Mouse (Mus musculus): Measurements from ENCODE around the gene Gng4.
"Not testable (repeated sequence)": the region's sequence is repeated elsewhere in the genome, so short reads cannot be mapped to it uniquely, and the experiment has no call there.

The Gng4 gene

GRCm38 (mm10) chr13:13783894-13784419 is at the start of gene Gng4:
Gene Gng4 (plus strand): TSS chr13:13784059.
- DNase-seq (ENCODE audit: low spot score), result no peak

- no peak for DNase-seq (ENCODE audit: low spot score)
Observed at GRCm38 (mm10) chr13:13739232-13739631, 44.6 kb upstream of the Gng4 start.

GRCm38 (mm10) chr13:13745911-13746310 is 37.9 kb upstream of the Gng4 start:
- DNase-seq (ENCODE audit: low spot score), result no peak

- no peak for DNase-seq (ENCODE audit: low spot score)
Observed at GRCm38 (mm10) chr13:13775778-13776494, 7.9 kb upstream of the Gng4 start.

GRCm38 (mm10) chr13:13777052-13777451 is 6.8 kb upstream of the Gng4 start:
- no peak for DNase-seq (ENCODE audit: low spot score)

GRCm38 (mm10) chr13:13777696-13778095 is 6.2 kb upstream of the Gng4 start:
- no peak for DNase-seq (ENCODE audit: low spot score)

GRCm38 (mm10) chr13:13778837-13779458 is 4.9 kb upstream of the Gng4 start:
- no peak for DNase-seq (ENCODE audit: low spot score)

- no peak for DNase-seq (ENCODE audit: low spot score)
Observed at GRCm38 (mm10) chr13:13780271-13780670, 3.6 kb upstream of the Gng4 start.

GRCm38 (mm10) chr13:13781026-13781425 is 2.8 kb upstream of the Gng4 start:
- no peak for DNase-seq (ENCODE audit: low spot score)

GRCm38 (mm10) chr13:13783296-13783695 is 563 bp upstream of the Gng4 start:
- no peak for DNase-seq (ENCODE audit: low spot score)

- DNase-seq (ENCODE audit: low spot score), result no peak
Observed at GRCm38 (mm10) chr13:13784420-13784936, 619 bp downstream of the Gng4 start.

- no peak for DNase-seq (ENCODE audit: low spot score)
Observed at GRCm38 (mm10) chr13:13784981-13785783, 1.3 kb downstream of the Gng4 start.

GRCm38 (mm10) chr13:13786971-13787370 is 3.1 kb downstream of the Gng4 start:
- DNase-seq (ENCODE audit: low spot score), result no peak

GRCm38 (mm10) chr13:13788070-13788469 is 4.2 kb downstream of the Gng4 start:
- DNase-seq (ENCODE audit: low spot score), result no peak

- no peak for DNase-seq (ENCODE audit: low spot score)
Observed at GRCm38 (mm10) chr13:13791981-13792380, 8.1 kb downstream of the Gng4 start.

- DNase-seq (ENCODE audit: low spot score), result no peak
Observed at GRCm38 (mm10) chr13:13795166-13795832, 11.4 kb downstream of the Gng4 start.

GRCm38 (mm10) chr13:13796082-13796481 is 12.2 kb downstream of the Gng4 start:
- DNase-seq (ENCODE audit: low spot score), result no peak

- DNase-seq (ENCODE audit: low spot score), result not testable (repeated sequence)
Observed at GRCm38 (mm10) chr13:13797816-13798215, 14.0 kb downstream of the Gng4 start.

- DNase-seq (ENCODE audit: low spot score), result no peak
Observed at GRCm38 (mm10) chr13:13798775-13799174, 14.9 kb downstream of the Gng4 start.

GRCm38 (mm10) chr13:13808337-13809132 is 24.7 kb downstream of the Gng4 start:
- no peak for DNase-seq (ENCODE audit: low spot score)

GRCm38 (mm10) chr13:13810885-13811284 is 27.0 kb downstream of the Gng4 start:
- DNase-seq (ENCODE audit: low spot score), result no peak
